Mouse (Mus musculus) olfactory bulb, adult 2 months (tissue): ENCODE results near the gene Sept7. TPM values are rescaled to one million over a fixed set of nuclear protein-coding genes. Genes with fewer than 3 reads are reported as not detected.
A peak's percentile ranks its signal among the peaks of the same experiment; 100 is the strongest.

Experiments used
- H3K27ac ChIP-seq: fragments of 200-500 bp; 2 replicates; pipeline ENCODE4 v1.5.1; 2012; ENCODE audit warnings: low read depth, low read length; ENCODE audit not compliant: insufficient read depth
- H3K4me1 ChIP-seq: fragments of 200-500 bp; 2 replicates; pipeline ENCODE4 v1.6.1; 2012; ENCODE audit warnings: low read length; ENCODE audit not compliant: control insufficient read depth, insufficient read depth
- H3K4me3 ChIP-seq: fragments of 200-500 bp; 2 replicates; pipeline ENCODE4 v1.5.1; 2012; ENCODE audit warnings: mild to moderate bottlenecking, low read depth, low read length, moderate library complexity; ENCODE audit not compliant: insufficient read depth
- CTCF ChIP-seq: fragments of 200-500 bp; IDR thresholded peaks from 2 replicates; pipeline ENCODE4 v1.5.1; 2012; ENCODE audit warnings: low read depth, mild to moderate bottlenecking, low read length, moderate library complexity; ENCODE audit not compliant: insufficient read depth
- POLR2A ChIP-seq: fragments of 200-500 bp; IDR thresholded peaks from 2 replicates; pipeline ENCODE4 v1.6.1; 2012; ENCODE audit warnings: mild to moderate bottlenecking, low read depth, low read length, moderate library complexity; ENCODE audit not compliant: insufficient read depth
- WGBS: fragments of 180-500 bp; shearing (Covaris S2); methylation state at CpG from one replicate; pipeline ENCODE4 v1.1.7; 2018; 5-methylcytosine and 5-hydroxymethylcytosine counted together
- polyA plus RNA-seq: library from polyadenylated mRNA; stranded (reverse); fragments of >200 nt; gene quantifications from 2 replicates; pipeline ENCODE4 v1.2.4, GENCODE M21; 2012; ENCODE audit warnings: low replicate concordance; ENCODE audit not compliant: missing spikeins, insufficient read depth, insufficient read length

The Sept7 gene
- 121 and 188 TPM in 2 replicates for polyA plus RNA-seq

GRCm38 (mm10) chr9:25252283-25252726 lies at the start of gene Sept7:
Sept7 (plus strand) TSS chr9:25252439.
- TF ChIP-seq CTCF (no peak), POLR2A (peak; percentile 79)
- under 1% methylated on average over 54 of the region's 54 CpGs for WGBS
- no peaks in the 10 kb centered on the region for H3K4me1 ChIP-seq
- H3K4me3 ChIP-seq, result peak within 1 kb of the TSS; percentile 92
- H3K27ac ChIP-seq, result peak within 1 kb of the TSS; percentile 90

GRCm38 (mm10) chr9:25208087-25208803 lies 44.0 kb upstream of the Sept7 start:
- Histone ChIP-seq H3K4me1 (no peaks in the 10 kb centered on the region), H3K4me3 (no peak overlapping the region), H3K27ac (no peak overlapping the region)
- TF ChIP-seq CTCF, result no peak
- no peak for TF ChIP-seq POLR2A
- 69% methylated on average over 8 of the region's 8 CpGs for WGBS

GRCm38 (mm10) chr9:25212309-25213163 lies 39.7 kb upstream of the Sept7 start:
- WGBS, result 62% methylated on average over 9 of the region's 9 CpGs
- no peak overlapping the region for H3K4me3 ChIP-seq
- no peaks in the 10 kb centered on the region for H3K4me1 ChIP-seq
- TF ChIP-seq POLR2A, result no peak
- no peak for TF ChIP-seq CTCF
- no peak overlapping the region for H3K27ac ChIP-seq

- no peaks in the 10 kb centered on the region for H3K4me1 ChIP-seq
- H3K27ac ChIP-seq, result no peak overlapping the region
- no peak overlapping the region for H3K4me3 ChIP-seq
- TF ChIP-seq POLR2A (no peak), CTCF (no peak)
Measured at GRCm38 (mm10) chr9:25213164-25213557, 39.1 kb upstream of the Sept7 start.

GRCm38 (mm10) chr9:25215411-25215810 lies 36.8 kb upstream of the Sept7 start:
- no peaks in the 10 kb centered on the region for H3K4me1 ChIP-seq
- TF ChIP-seq POLR2A (no peak), CTCF (no peak)
- no peak overlapping the region for H3K27ac ChIP-seq
- no peak overlapping the region for H3K4me3 ChIP-seq
- WGBS, result 63% methylated on average over 3 of the region's 3 CpGs

- H3K4me3 ChIP-seq, result no peak overlapping the region
- TF ChIP-seq CTCF (no peak), POLR2A (no peak)
- H3K4me1 ChIP-seq, result no peaks in the 10 kb centered on the region
- H3K27ac ChIP-seq, result no peak overlapping the region
- WGBS, result 69% methylated on average over 2 of the region's 2 CpGs
Measured at GRCm38 (mm10) chr9:25216210-25216609, 36.0 kb upstream of the Sept7 start.

GRCm38 (mm10) chr9:25218954-25219353 lies 33.3 kb upstream of the Sept7 start:
- Histone ChIP-seq H3K27ac (no peak overlapping the region), H3K4me1 (no peaks in the 10 kb centered on the region), H3K4me3 (no peak overlapping the region)
- 67% methylated on average over 3 of the region's 3 CpGs for WGBS
- TF ChIP-seq CTCF, result no peak
- no peak for TF ChIP-seq POLR2A

- TF ChIP-seq CTCF, result no peak
- no peak for TF ChIP-seq POLR2A
- H3K4me1 ChIP-seq, result no peaks in the 10 kb centered on the region
- H3K4me3 ChIP-seq, result no peak overlapping the region
- H3K27ac ChIP-seq, result no peak overlapping the region
- WGBS, result 62% methylated on average over 5 of the region's 5 CpGs
Measured at GRCm38 (mm10) chr9:25219882-25220281, 32.4 kb upstream of the Sept7 start.

- Histone ChIP-seq H3K27ac (no peak overlapping the region), H3K4me3 (no peak overlapping the region), H3K4me1 (no peaks in the 10 kb centered on the region)
- WGBS, result 43% methylated on average over 4 of the region's 4 CpGs
- TF ChIP-seq CTCF (no peak), POLR2A (no peak)
Measured at GRCm38 (mm10) chr9:25224959-25225358, 27.3 kb upstream of the Sept7 start.
